ENCODE assay signal across 8 mouse cellular contexts in the genomic region with DNA sequence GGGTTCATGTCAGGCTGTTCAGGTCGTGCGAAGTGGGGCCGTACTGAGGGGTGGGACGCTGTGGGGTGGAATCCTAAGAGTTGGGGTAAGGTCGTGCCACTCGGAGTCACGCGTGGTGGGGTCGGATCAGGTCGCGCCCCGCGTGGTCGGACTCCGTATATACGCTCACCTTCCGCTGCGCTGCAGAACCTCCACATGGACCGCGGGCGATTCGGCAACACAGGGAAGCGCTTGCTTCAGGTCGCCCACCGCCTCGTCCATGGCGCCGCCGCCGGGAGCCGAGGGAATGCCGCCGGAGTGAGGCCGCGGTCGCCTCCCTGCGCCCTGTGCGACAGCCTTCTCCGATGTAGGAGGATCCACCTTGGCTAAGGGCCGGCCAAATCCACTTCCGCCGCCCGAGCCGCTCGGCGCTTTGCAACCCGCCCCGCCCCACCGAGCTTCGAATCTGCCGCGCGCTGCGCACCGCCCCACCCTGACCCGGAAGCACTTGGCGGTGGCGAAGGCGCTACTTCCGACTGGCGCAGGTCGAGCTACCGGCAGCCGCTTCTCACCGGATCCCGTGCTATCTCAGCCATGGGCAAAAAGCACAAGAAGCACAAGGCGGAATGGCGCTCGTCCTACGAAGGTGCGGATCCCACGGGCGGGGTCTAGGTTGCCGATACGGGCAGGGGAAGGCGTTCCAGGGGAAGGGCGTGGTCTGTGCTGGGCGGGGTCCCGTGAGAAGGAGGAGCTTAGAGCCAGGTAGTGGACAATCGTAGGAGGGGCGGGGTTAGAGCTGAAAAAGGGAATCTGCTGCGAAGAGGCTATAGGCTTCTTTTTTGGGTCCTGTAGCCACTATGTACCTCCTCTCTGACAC. TPM values are rescaled to one million over a fixed set of nuclear protein-coding genes. Genes with fewer than 3 reads are reported as not detected.
DNase-seq lines count a peak whose midpoint lies in the region; ATAC-seq lines count a peak whose summit lies in the region.

A gene (minus strand): TSS at position 464 of the 856 bp plus-strand sequence.
A gene (plus strand): TSS at position 491 of the 856 bp plus-strand sequence.

- peak within 1 kb of the TSS; percentile 72 for H3K4me2 ChIP-seq in hindbrain, embryonic 11.5 days (replicated peaks; ENCODE audit: low read depth, low read length)

- H3K9ac ChIP-seq in hindbrain, embryonic 11.5 days (ENCODE audit: low read depth, low read length): peak within 1 kb of the TSS; percentile 79

- peak; percentile 95 for DNase-seq in Muller cell, postnatal 12 days (ENCODE audit: inconsistent ontology term)
- peak; percentile 91 for DNase-seq in cerebellum, adult 9-11 months
- DNase-seq in frontal cortex, adult 2 months (ENCODE audit: extremely low spot score in 1 of 2, low spot score in 1 of 2): peak; percentile 61 to 86
- DNase-seq in hindbrain, embryonic 11.5 days (ENCODE audit: low spot score): peak; percentile 94
- DNase-seq in layer of hippocampus, postnatal 10 days (ENCODE audit: low spot score in 2 of 2): peak; percentile 93 to 94
- peak; percentile 94 for DNase-seq in lung, postnatal 10 days
- peak; percentile 94 for DNase-seq in ovary, postnatal 36 days (ENCODE audit: low spot score)
- peak; percentile 95 for DNase-seq in thymus, postnatal 25 days

- peak; percentile 98 for ATAC-seq in hindbrain, embryonic 11.5 days (ENCODE audit: low FRiP score)

- no peaks in the 10 kb centered on the region for H3K9me3 ChIP-seq in hindbrain, embryonic 11.5 days (ENCODE audit: control insufficient read depth, low read length)

- under 1% methylated on average over 82 of the region's 82 CpGs for WGBS in hindbrain, embryonic 11.5 days

- H3K4me3 ChIP-seq in hindbrain, embryonic 11.5 days (ENCODE audit: low read depth, low read length): peak within 1 kb of the TSS; percentile 81

- no peaks in the 10 kb centered on the region for H3K27me3 ChIP-seq in hindbrain, embryonic 11.5 days (ENCODE audit: control insufficient read depth, insufficient read depth, low read length)

- peak within 1 kb of the TSS; percentile 79 for H3K27ac ChIP-seq in hindbrain, embryonic 11.5 days (ENCODE audit: low read depth, low read length)

- peaks cover 3% of the 10 kb centered on the region; the same call in 1 of the 2 replicates for H3K36me3 ChIP-seq in hindbrain, embryonic 11.5 days (ENCODE audit: control insufficient read depth, insufficient read depth, low read length)

- H3K4me1 ChIP-seq in hindbrain, embryonic 11.5 days (replicated peaks; ENCODE audit: control insufficient read depth, insufficient read depth, low read length): peaks cover 7% of the 10 kb centered on the region

RNA-seq across cellular contexts. Expression of the first gene that starts in this region (rescaled TPM):
- 0.84 and 1.2 TPM in 2 replicates for polyA plus RNA-seq in frontal cortex, adult 2 months (2012; rRNA removed)
- 40.1 and 49.5 TPM in 2 replicates for polyA plus RNA-seq in hindbrain, embryonic 11.5 days (2014; fragmentation: Nextera tagmentation; extraction: Ambion mirVana)
- 1 to 10 TPM; 1.7 to 3.5 TPM for total RNA-seq in layer of hippocampus, postnatal 10 days (2021)

RNA-seq across cellular contexts. Expression of the second gene that starts in this region (rescaled TPM):
- 114 and 124 TPM in 2 replicates for polyA plus RNA-seq in frontal cortex, adult 2 months (2012; rRNA removed)
- 76.7 and 77.5 TPM in 2 replicates for polyA plus RNA-seq in hindbrain, embryonic 11.5 days (2014; fragmentation: Nextera tagmentation; extraction: Ambion mirVana)
- 100 to 1,000 TPM; 113 to 120 TPM for total RNA-seq in layer of hippocampus, postnatal 10 days (2021)

Comparison
In these comparisons a context has a peak if more than half of its experiments do, and no peak if none do; other contexts are left out.
1. Peak in every context shown above with its lines: DNase-seq, ATAC-seq, H3K4me3 ChIP-seq and H3K27ac ChIP-seq.
2. RNA of the first gene that starts in this region (polyA plus RNA-seq): 40.1 to 49.5 TPM in hindbrain, embryonic 11.5 days; 0.84 to 1.2 TPM in frontal cortex, adult 2 months; every median in the first group is over 10 times any median in the second.